Mouse (Mus musculus) forebrain, embryonic 15.5 days (tissue): Measurements from ENCODE around the gene Cyp2d12. TPM values are rescaled to one million over a fixed set of nuclear protein-coding genes. Genes with fewer than 3 reads are reported as not detected.

Source experiments
- ATAC-seq: fragments of 200-750 bp; cut with Nextera tagmentation; replicated peaks from 2 replicates; pipeline ENCODE4 v1.8.0; 2017; ENCODE audit warnings: mild to moderate bottlenecking, moderate TSS enrichment, moderate library complexity
- H3K27ac ChIP-seq: fragments of 300-500 bp; sonication (generic); replicated peaks from 2 replicates; pipeline ENCODE4 v1.5.1; 2015; ENCODE audit warnings: mild to moderate bottlenecking, inconsistent platforms
- H3K27me3 ChIP-seq: fragments of 300-500 bp; sonication (generic); 2 replicates; pipeline ENCODE4 v1.6.1; 2015; ENCODE audit warnings: inconsistent platforms
- H3K36me3 ChIP-seq: fragments of 300-500 bp; sonication (generic); 2 replicates; pipeline ENCODE4 v1.6.1; 2015; ENCODE audit warnings: mild to moderate bottlenecking, inconsistent platforms
- H3K4me1 ChIP-seq: fragments of 300-500 bp; sonication (generic); 2 replicates; pipeline ENCODE4 v1.6.1; 2015; ENCODE audit warnings: inconsistent platforms
- H3K4me2 ChIP-seq: fragments of 300-500 bp; sonication (generic); replicated peaks from 2 replicates; pipeline ENCODE4 v1.6.1; 2015; ENCODE audit warnings: mild to moderate bottlenecking, inconsistent platforms
- H3K4me3 ChIP-seq: fragments of 300-500 bp; sonication (generic); 2 replicates; pipeline ENCODE4 v1.5.1; 2015; ENCODE audit warnings: mild to moderate bottlenecking, inconsistent platforms
- H3K9ac ChIP-seq: fragments of 300-500 bp; sonication (generic); replicated peaks from 2 replicates; pipeline ENCODE4 v1.6.1; 2015; ENCODE audit warnings: mild to moderate bottlenecking, inconsistent platforms
- H3K9me3 ChIP-seq: fragments of 300-500 bp; sonication (generic); 2 replicates; pipeline ENCODE4 v1.6.1; 2016; ENCODE audit warnings: inconsistent platforms
- WGBS: fragments of 180-500 bp; shearing (Covaris S2); methylation state at CpG from one replicate; pipeline ENCODE4 v1.1.7; 2015; ENCODE audit warnings: mixed read lengths; 5-methylcytosine and 5-hydroxymethylcytosine counted together
- microRNA-seq: library from miRNA; unstranded; fragments of <30 nt; microRNA quantifications from one replicate; pipeline ENCODE4, GENCODE M21; 2016
- polyA plus RNA-seq: library from polyadenylated mRNA; unstranded; fragments of >200 nt; fragmentation: Nextera tagmentation; extraction: Ambion mirVana; gene quantifications from 2 replicates; pipeline ENCODE4 v1.2.1, GENCODE M21; 2015

Cyp2d12 gene
- polyA plus RNA-seq, 1 experiment from 2014 or later, result not detected

- Histone ChIP-seq H3K36me3 (no peaks in the 10 kb centered on the region), H3K9ac (no peak overlapping the region), H3K4me3 (no peak overlapping the region), H3K4me2 (no peak overlapping the region), H3K27me3 (no peaks in the 10 kb centered on the region), H3K27ac (no peak overlapping the region), H3K4me1 (no peaks in the 10 kb centered on the region), H3K9me3 (no peaks in the 10 kb centered on the region)
- no peak for ATAC-seq
- 92% methylated on average over 1 of the region's 1 CpGs for WGBS
These were observed 18.0 kb downstream of the Cyp2d12 start for GRCm38 (mm10) chr15:82572856-82573255.

GRCm38 (mm10) chr15:82579071-82579470, 24.2 kb downstream of the Cyp2d12 start:
- WGBS, result 76% methylated on average over 2 of the region's 2 CpGs
- H3K9me3 ChIP-seq, result no peaks in the 10 kb centered on the region
- no peak overlapping the region for H3K4me3 ChIP-seq
- no peak for ATAC-seq
- no peaks in the 10 kb centered on the region for H3K27me3 ChIP-seq
- H3K27ac ChIP-seq, result no peak overlapping the region
- H3K9ac ChIP-seq, result no peak overlapping the region
- H3K4me2 ChIP-seq, result no peak overlapping the region
- no peaks in the 10 kb centered on the region for H3K36me3 ChIP-seq
- no peaks in the 10 kb centered on the region for H3K4me1 ChIP-seq

- no peak for ATAC-seq
- H3K9ac ChIP-seq, result no peak overlapping the region
- 83% methylated on average over 9 of the region's 9 CpGs for WGBS
- no peaks in the 10 kb centered on the region for H3K27me3 ChIP-seq
- no peak overlapping the region for H3K4me2 ChIP-seq
- no peak overlapping the region for H3K4me3 ChIP-seq
- H3K36me3 ChIP-seq, result no peaks in the 10 kb centered on the region
- no peak overlapping the region for H3K27ac ChIP-seq
- H3K9me3 ChIP-seq, result no peaks in the 10 kb centered on the region
- H3K4me1 ChIP-seq, result no peaks in the 10 kb centered on the region
These were observed 27.7 kb downstream of the Cyp2d12 start for GRCm38 (mm10) chr15:82582621-82583020.

Small RNAs within 50 kb of the gene (microRNA-seq; reads per million reads assigned to microRNA genes)
- not detected for gene Gm27924
- gene Gm28023, result not detected

Other genes with a start within 250 kb of the Cyp2d12 start
- 23.2 and 23.9 TPM in 2 replicates for gene Naga, start 216.1 kb upstream of the Cyp2d12 start, polyA plus RNA-seq
- 1.4 and 1.5 TPM in 2 replicates for gene Pheta2, start 216.1 kb upstream of the Cyp2d12 start, polyA plus RNA-seq
- 292 and 313 TPM in 2 replicates for gene Smdt1, start 216.1 kb upstream of the Cyp2d12 start, polyA plus RNA-seq
- gene Ndufa6, start 200.8 kb upstream of the Cyp2d12 start, polyA plus RNA-seq, result 322 and 334 TPM in 2 replicates
- gene Cyp2d22, start 174.8 kb upstream of the Cyp2d12 start, polyA plus RNA-seq, result 1.9 and 2.7 TPM in 2 replicates
- gene Cyp2d11, start 161.1 kb upstream of the Cyp2d12 start, polyA plus RNA-seq, result not detected in 2 replicates
- 0.46 TPM in 1 of 2 replicates, not detected in the other for gene Cyp2d10, start 147.9 kb upstream of the Cyp2d12 start, polyA plus RNA-seq
- not detected in 2 replicates for gene Cyp2d9, start 121.6 kb upstream of the Cyp2d12 start, polyA plus RNA-seq
- not detected in 2 replicates for gene Cyp2d34, start 65.9 kb downstream of the Cyp2d12 start, polyA plus RNA-seq
- not detected in 2 replicates for gene Cyp2d40, start 209.1 kb downstream of the Cyp2d12 start, polyA plus RNA-seq
- not detected in 2 replicates for gene Cyp2d26, start 239.2 kb downstream of the Cyp2d12 start, polyA plus RNA-seq